Mouse (Mus musculus) c-Kit-positive CD71-positive TER-119-positive erythroid progenitor cells, embryonic 14.5 days (primary cell): ENCODE results near the gene Bzw2.

ENCODE experiments used
- DNase-seq: peaks from one replicate; pipeline ENCODE4 v3.0.0-alpha.2; 2013; ENCODE audit warnings: low spot score

Bzw2 gene

DNA sequence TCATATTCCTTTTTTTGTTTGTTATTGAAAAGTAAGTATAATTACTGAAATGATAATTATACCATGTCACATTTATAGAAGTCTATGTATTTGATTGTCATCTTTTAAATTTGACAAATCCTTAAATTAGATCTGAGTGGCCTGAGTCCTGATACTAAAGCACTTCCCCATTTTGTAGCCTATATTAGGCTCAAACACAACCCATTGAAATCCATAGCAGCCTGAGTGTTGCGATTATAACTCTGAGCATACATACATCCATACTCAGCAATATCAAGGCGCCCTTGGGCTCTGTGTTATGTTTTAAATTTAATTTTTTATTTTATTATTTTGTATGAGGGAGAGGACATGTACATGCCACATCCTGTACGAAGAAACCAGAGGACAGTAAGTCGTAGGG, 87.6 kb downstream of the Bzw2 start:
- DNase-seq, result no peak

DNA sequence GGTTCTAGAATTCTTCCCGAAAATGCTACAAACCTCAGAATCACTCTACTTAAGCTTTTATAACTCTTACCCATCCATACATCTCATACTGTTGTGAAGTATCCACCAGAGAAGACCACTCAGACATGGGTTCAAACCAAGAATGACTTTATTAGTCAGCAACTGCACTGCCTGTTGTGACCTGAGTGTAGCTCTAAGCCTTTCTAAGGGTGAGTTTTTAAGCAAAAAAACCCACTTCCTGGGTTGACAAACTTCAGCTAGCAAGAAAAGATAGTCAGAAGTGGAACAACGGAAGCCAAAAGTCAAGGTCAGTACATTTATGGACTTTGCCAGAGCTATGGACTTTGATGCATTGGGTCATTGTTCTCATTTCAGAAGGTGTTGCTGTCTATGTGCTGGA, 90.3 kb downstream of the Bzw2 start:
- no peak for DNase-seq

DNA sequence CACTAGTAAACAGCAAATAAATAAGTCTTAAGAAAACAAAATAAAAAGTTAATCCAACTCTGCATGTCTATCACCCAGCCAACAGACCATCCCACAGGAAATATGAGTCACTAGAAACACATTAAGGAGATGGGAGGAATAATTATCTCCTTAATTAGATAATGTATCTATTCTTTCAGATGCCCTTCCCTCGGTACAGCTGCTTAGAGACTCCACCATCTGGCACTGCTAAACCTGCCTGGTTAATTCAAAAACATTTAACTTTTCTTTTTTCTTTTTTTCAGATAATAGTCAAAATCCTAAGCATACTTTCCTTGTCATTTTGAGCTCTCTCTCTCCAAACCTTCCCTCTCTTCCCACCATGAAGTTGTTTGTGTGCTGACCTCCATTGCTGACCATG, 92.0 kb downstream of the Bzw2 start:
- DNase-seq, result no peak

DNA sequence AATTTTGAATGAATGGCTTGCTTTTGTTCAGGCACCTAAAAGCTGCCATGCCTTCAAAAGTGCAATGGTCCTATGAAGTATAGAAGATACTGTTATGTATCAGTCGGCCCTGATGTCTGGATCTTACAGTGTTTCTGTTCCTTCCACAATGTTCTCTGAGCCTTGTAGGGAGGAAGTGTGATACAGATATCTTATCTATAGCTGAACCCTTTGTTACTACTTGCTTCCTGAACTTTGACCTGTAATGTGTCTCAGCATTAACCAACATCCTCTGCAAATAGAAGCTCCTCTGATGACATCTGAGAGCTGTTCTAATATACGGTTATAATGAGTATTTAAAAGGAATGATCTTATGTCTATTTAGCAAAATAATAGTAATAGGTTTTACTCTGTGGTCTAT, 100.2 kb downstream of the Bzw2 start:
- DNase-seq, result no peak

DNA sequence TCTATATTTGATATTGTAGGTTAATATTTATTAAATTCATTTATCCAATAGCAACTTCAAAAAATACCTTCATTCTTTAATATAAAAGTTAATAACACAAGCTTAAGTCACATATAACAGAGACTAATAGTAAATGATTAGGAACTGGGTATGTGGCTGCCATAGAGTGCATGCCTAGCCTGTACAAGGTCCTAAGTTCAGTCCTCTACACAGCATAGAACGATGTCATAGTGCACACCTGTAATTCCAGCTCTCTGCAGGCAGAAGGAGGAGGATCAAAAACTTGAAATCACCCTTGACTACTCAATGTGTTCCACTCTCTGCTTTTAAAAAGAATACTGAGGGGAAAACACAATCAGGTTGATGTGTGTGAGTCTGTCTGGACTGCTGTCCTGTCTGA, 107.6 kb downstream of the Bzw2 start:
- no peak for DNase-seq

DNA sequence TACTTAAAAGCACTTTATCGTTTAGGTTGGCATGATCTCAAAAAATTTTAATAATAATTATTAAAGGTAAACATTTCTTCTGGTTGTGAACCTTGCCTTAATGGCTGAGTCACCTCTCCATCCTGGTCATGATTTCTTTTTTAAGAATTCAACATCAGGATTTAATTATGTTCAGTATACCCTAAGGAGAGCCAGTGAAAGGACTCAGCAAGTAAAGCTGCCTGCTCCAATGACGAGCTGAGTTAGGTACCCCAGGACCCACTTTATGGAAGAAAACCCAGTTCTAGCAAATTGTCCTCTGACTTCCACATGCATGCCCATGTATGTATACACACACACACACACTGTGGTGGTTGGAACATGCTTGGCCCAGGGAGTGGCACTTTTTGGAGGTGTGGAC, 110.3 kb downstream of the Bzw2 start:
- DNase-seq, result no peak

DNA sequence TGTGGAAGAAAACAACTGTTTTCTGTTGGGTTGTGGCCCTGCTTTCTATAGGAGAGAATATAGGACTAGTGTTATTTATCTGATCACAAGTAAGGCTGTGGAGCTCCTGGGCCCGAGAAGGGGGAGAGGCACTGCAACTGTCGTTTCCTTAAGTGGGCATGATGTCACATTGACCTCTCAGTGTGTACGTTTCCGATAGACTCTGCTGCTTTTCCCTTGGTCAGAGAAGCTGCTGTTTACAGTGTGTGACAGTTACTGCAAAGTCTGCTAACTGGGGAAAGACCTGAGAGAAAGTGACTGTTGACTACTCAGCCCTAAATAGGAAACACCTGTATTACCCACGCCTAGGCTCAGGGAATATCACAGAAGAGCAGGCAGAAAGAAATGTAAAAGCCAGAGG, 111.7 kb downstream of the Bzw2 start:
- no peak for DNase-seq

DNA sequence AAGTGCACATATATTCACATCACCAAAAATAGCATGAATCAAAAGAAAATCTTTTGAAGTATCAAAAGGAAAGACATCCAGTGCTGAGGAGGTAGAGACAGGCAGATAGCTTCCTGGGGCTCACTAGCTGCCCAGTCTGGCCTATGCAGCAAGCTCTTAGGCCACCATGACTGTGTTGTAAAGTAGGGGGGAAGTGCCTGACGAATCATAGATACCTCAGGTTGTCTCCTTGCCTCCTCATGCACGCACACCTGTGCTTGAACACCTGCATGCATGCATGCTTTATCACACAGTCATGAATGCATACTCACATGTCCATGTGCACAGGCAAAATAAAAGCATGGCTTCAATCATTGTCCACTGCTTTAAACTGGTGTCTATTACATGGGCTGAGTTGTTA, 113.2 kb downstream of the Bzw2 start:
- DNase-seq, result no peak

DNA sequence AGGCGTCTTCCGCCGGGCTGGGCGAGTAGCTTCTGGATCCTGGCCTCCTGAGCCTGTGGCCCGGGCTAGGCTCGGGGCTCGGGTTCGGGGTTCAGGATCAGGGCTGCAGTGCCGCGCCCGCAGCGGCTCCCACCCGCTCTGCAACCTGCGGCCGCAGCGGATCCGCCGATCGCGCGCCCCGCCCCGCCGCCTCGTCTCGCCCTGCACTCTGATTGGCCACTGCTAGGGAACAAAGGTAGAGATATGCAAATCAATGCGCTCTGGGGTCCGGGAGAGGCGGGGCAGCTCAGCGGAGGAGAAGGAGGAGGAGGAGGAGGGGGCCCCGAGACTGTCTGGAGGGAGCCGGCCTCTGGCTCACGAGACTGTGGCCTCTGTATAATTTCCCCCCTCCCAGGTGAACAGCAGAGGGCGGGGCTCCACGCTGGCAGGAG, 115.5 kb downstream of the Bzw2 start, which contains the start of gene Tspan13:
Gene Tspan13, minus strand, starts transcription at position 153 of the 431 bp plus-strand sequence.
- peak; percentile 78 for DNase-seq
